Mouse (Mus musculus) midbrain, postnatal 0 days (tissue): ENCODE results near the gene Stpg3. TPM values are rescaled to one million over a fixed set of nuclear protein-coding genes. Genes with fewer than 3 reads are reported as not detected.

Experiments used
- ATAC-seq: fragments of 200-750 bp; cut with Nextera tagmentation; 2 replicates; pipeline ENCODE4 v1.8.0; 2017; ENCODE audit warnings: moderate number of reproducible peaks, mild to moderate bottlenecking, moderate TSS enrichment, moderate library complexity; ENCODE audit not compliant: low FRiP score
- DNase-seq: peaks from one replicate; pipeline ENCODE4 v3.0.0-alpha.2; 2015; ENCODE audit warnings: low spot score
- H3K27ac ChIP-seq: fragments of 300-500 bp; sonication (generic); 2 replicates; pipeline ENCODE4 v1.5.1; 2014; ENCODE audit warnings: low read depth, mild to moderate bottlenecking, low read length, mixed read lengths
- H3K27me3 ChIP-seq: fragments of 300-500 bp; sonication (generic); 2 replicates; pipeline ENCODE4 v1.6.1; 2014; ENCODE audit warnings: low read length, control low read depth, mixed read lengths; ENCODE audit not compliant: insufficient read depth
- H3K36me3 ChIP-seq: fragments of 300-500 bp; sonication (generic); 2 replicates; pipeline ENCODE4 v1.6.1; 2014; ENCODE audit warnings: low read length, control low read depth, mixed read lengths; ENCODE audit not compliant: insufficient read depth
- H3K4me1 ChIP-seq: fragments of 300-500 bp; sonication (generic); 2 replicates; pipeline ENCODE4 v1.6.1; 2014; ENCODE audit warnings: mild to moderate bottlenecking, control low read depth, antibody characterized with exemption, low read length, mixed read lengths; ENCODE audit not compliant: insufficient read depth
- H3K4me2 ChIP-seq: fragments of 300-500 bp; sonication (generic); 2 replicates; pipeline ENCODE4 v1.6.1; 2014; ENCODE audit warnings: low read depth, mild to moderate bottlenecking, low read length, mixed read lengths; ENCODE audit not compliant: poor library complexity, severe bottlenecking
- H3K4me3 ChIP-seq: fragments of 300-500 bp; sonication (generic); 2 replicates; pipeline ENCODE4 v1.5.1; 2014; ENCODE audit warnings: low read depth, mild to moderate bottlenecking, low read length, moderate library complexity
- H3K9ac ChIP-seq: fragments of 300-500 bp; sonication (generic); replicated peaks from 2 replicates; pipeline ENCODE4 v1.6.1; 2014; ENCODE audit warnings: mild to moderate bottlenecking, low read length, moderate library complexity, mixed read lengths; ENCODE audit not compliant: poor library complexity, severe bottlenecking
- H3K9me3 ChIP-seq: fragments of 300-500 bp; sonication (generic); 2 replicates; pipeline ENCODE4 v1.6.1; 2016; ENCODE audit warnings: low read length, control low read depth
- CTCF ChIP-seq: IDR thresholded peaks from 2 replicates; pipeline ENCODE4 v1.5.1; 2016; ENCODE audit warnings: antibody characterized with exemption, mild to moderate bottlenecking
- WGBS: fragments of 180-500 bp; shearing (Covaris S2); extraction: QIAGEN DNeasy Blood & Tissue Kit; methylation state at CpG from one replicate; pipeline ENCODE4 v1.1.7; 2014; 5-methylcytosine and 5-hydroxymethylcytosine counted together
- polyA plus RNA-seq: library from polyadenylated mRNA; unstranded; fragments of >200 nt; fragmentation: Nextera tagmentation; extraction: Ambion mirVana; gene quantifications from 2 replicates; pipeline ENCODE4 v1.2.1, GENCODE M21; 2015
- total RNA-seq: library from RNA; depleted of rRNA; stranded (reverse); fragments of >200 nt; gene quantifications from 2 replicates; pipeline ENCODE4 v1.2.3, GENCODE M21; 2014

The Stpg3 gene
- total and polyA plus RNA-seq, 2 experiments from 2014 or later = 0.38 TPM; not detected in 1

GRCm38 (mm10) chr2:25194486-25195171, 19.8 kb downstream of the Stpg3 start:
- Histone ChIP-seq H3K4me1 (no peaks in the 10 kb centered on the region), H3K27me3 (peaks cover 4% of the 10 kb centered on the region; the same call in 1 of the 2 replicates), H3K36me3 (peaks cover 12% of the 10 kb centered on the region), H3K9me3 (no peaks in the 10 kb centered on the region), H3K27ac (no peak overlapping the region), H3K4me2 (no peak overlapping the region), H3K4me3 (no peak overlapping the region), H3K9ac (no peak overlapping the region)
- ATAC-seq (no peak), DNase-seq (no peak)
- TF ChIP-seq CTCF = no peak
- WGBS = 84% methylated on average over 17 of the region's 17 CpGs

- Histone ChIP-seq H3K27ac (no peak overlapping the region), H3K4me1 (no peaks in the 10 kb centered on the region), H3K27me3 (peaks cover 4% of the 10 kb centered on the region; the same call in 1 of the 2 replicates), H3K4me2 (no peak overlapping the region), H3K36me3 (peaks cover 9% of the 10 kb centered on the region), H3K9me3 (no peaks in the 10 kb centered on the region), H3K4me3 (no peak overlapping the region), H3K9ac (no peak overlapping the region)
- TF ChIP-seq CTCF = no peak
- WGBS = 81% methylated on average over 5 of the region's 5 CpGs
- DNase-seq = no peak
- ATAC-seq = no peak
Measured at GRCm38 (mm10) chr2:25194006-25194405, 20.4 kb downstream of the Stpg3 start.

DNA sequence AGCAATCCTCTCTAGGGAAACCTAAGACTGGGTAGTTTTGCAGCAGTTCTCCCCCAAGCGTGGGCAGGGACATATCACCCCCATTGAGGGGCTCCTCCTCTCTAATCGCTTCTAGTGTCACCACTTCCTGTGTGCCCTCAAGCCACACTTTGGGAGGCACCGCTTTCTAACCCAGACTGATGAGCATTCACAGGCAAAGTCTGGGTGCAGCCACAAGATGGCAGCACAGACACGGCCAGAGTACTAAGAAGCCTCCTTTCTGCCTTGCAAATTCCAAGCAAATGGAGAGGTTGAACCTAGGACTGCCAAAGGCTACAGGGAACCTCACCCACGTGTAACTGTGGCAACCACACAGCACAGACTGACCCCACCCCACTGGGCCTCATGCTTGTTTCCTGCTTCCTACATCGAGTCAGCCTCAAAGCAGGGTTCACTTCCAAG, 21.1 kb downstream of the Stpg3 start:
- TF ChIP-seq CTCF = peak; percentile 96
- Histone ChIP-seq H3K27ac (no peak overlapping the region), H3K36me3 (peaks cover 2% of the 10 kb centered on the region), H3K4me2 (no peak overlapping the region), H3K4me3 (no peak overlapping the region), H3K4me1 (no peaks in the 10 kb centered on the region), H3K27me3 (peaks cover 4% of the 10 kb centered on the region; the same call in 1 of the 2 replicates), H3K9ac (no peak overlapping the region), H3K9me3 (no peaks in the 10 kb centered on the region)
- peak; percentile 89 for DNase-seq
- WGBS = under 1% methylated on average over 6 of the region's 6 CpGs
- ATAC-seq = peak; percentile 62

DNA sequence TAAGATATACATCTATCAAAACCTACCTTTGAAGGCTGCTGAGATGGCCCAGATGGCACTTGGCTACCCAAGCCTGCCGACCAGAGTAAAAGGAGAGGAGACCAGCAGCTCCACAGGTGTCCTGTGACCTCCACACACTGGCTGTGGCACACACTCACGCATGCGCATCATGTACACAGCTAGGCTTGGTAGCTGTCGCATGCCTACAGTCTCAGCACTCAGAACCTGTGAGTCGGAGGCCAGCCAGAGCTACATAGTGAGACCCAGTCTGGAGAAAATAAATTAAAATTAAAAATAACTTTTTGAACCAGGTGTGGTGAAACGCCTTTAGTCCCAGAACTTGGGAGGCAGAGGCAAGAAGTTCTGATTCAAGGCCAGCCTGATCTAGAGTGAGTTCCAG, 26.6 kb downstream of the Stpg3 start:
- H3K4me3 ChIP-seq = no peak overlapping the region
- no peaks in the 10 kb centered on the region for H3K36me3 ChIP-seq
- WGBS = 81% methylated on average over 6 of the region's 6 CpGs
- ATAC-seq = no peak
- H3K4me1 ChIP-seq = 0 out of 2 replicates have a peak, but pooled peaks cover under 1% of the 10 kb centered on the region
- no peak overlapping the region for H3K4me2 ChIP-seq
- no peaks in the 10 kb centered on the region for H3K27me3 ChIP-seq
- H3K27ac ChIP-seq = no peak overlapping the region
- no peak for TF ChIP-seq CTCF
- no peaks in the 10 kb centered on the region for H3K9me3 ChIP-seq
- no peak overlapping the region for H3K9ac ChIP-seq
- no peak for DNase-seq

- H3K36me3 ChIP-seq = no peaks in the 10 kb centered on the region
- H3K4me2 ChIP-seq = peak overlapping the region; percentile 59; the same call in 1 of the 2 replicates
- H3K27ac ChIP-seq = no peak overlapping the region
- H3K9me3 ChIP-seq = no peaks in the 10 kb centered on the region
- no peak overlapping the region for H3K9ac ChIP-seq
- H3K27me3 ChIP-seq = no peaks in the 10 kb centered on the region
- whole genome bisulfite sequencing = 34% methylated on average over 5 of the region's 5 CpGs
- DNase-seq (no peak), ATAC-seq (0 out of 2 replicates have a peak, but pooled peaks have one; percentile 14)
- H3K4me1 ChIP-seq = peaks cover 5% of the 10 kb centered on the region; the same call in 1 of the 2 replicates
- TF ChIP-seq CTCF = no peak
- H3K4me3 ChIP-seq = peak overlapping the region; percentile 38
Measured at GRCm38 (mm10) chr2:25186575-25186930, 27.9 kb downstream of the Stpg3 start.
